Mouse (Mus musculus) gonadal fat pad, adult 2 months (tissue): ENCODE measurements around the gene Vax2. TPM values are rescaled to one million over a fixed set of nuclear protein-coding genes. Genes with fewer than 3 reads are reported as not detected.

Experiments used
- DNase-seq: peaks from one replicate; pipeline ENCODE4 v3.0.0-alpha.2; 2012; ENCODE audit warnings: low read depth
- polyA plus RNA-seq: library from polyadenylated mRNA; depleted of rRNA; stranded (reverse); fragments of >200 nt; gene quantifications from 2 replicates; pipeline ENCODE4 v1.2.3, GENCODE M21; 2012; rRNA removed

The Vax2 gene
- not detected in 2 replicates for polyA plus RNA-seq

DNA sequence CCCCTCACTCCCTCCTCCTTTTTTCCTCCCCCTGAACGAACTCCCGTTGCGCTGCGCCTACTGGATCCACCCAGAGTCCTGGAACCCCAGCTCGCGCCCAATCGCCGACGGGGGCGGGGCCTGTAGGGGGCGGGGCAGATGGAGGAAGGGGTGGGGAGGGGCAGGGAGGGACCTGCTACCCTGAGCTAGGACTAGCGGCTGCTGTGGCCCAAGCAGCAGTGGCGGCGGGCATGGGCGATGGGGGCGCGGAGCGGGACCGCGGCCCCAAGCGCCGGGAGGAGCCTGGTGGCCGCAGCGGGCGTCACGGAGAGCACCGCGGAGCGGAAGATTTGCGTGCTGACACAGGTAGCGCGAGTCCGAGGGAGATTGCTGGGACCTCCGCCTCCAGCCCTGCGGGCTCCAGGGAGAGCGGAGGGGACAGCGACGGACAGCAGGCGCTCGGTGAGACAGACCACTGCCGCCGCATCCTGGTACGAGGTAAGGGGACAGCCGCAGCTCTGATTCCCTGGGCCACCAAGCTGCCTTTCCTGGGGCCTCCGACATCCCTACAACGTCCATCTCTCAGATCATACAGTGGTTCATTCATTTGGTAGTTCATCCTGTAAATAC lies at the start of gene Vax2:
TSS of gene Vax2 (plus strand) at position 198 of the 609 bp plus-strand sequence.
- no peak for DNase-seq

DNA sequence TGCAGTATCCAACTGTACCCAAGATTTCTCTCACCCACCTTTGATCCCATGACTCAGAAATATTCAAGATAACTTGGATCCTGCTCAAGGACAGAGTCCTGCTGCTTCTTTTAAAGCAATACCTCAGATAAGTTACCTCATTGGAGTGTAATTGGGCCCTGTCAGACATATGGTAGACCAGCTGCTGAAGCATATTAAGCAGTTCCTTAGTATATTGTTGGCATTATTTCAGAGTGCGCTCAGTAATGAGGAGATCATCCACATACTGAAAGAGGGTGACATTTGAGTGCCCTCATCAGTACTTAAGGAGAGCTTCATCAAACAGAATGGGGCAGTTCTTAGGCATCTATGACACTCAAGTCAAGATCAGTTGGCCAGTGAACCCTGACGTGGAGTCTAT lies 46.1 kb upstream of the Vax2 start:
- DNase-seq: no peak

- no peak for DNase-seq
These were observed 37.7 kb upstream of the Vax2 start for GRCm38 (mm10) chr6:83673395-83673794.

- DNase-seq: no peak
These were observed 33.3 kb upstream of the Vax2 start, which contains the start of gene Cd207 for GRCm38 (mm10) chr6:83677757-83678156. Gene Cd207, minus strand, starts transcription at chr6:83677857.

- DNase-seq: no peak
These were observed 21.7 kb upstream of the Vax2 start for GRCm38 (mm10) chr6:83689374-83689773.

DNA sequence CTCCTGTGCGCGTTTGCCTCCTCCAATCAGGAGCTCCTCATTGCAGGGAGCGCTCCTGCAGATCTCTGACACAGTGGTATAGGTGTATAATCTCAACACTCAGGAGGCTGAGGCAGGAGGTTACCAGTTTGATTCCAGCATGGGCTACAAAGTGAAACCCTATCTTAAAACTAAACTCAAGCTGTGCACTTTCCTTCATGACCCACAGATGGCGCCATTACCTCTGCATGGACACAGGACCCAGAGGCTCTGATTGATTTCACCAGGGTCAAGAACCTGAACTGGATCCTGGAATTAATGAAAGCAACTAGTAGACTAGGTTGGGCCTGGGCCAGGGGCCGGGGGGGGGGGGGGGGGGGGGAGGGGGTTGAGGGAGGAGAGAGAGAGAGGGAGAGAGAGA lies 20.8 kb upstream of the Vax2 start:
- DNase-seq: no peak

- DNase-seq: no peak
These were observed 20.1 kb upstream of the Vax2 start for GRCm38 (mm10) chr6:83690936-83691335.

GRCm38 (mm10) chr6:83692962-83693361 lies 18.1 kb upstream of the Vax2 start:
- no peak for DNase-seq

GRCm38 (mm10) chr6:83693835-83694234 lies 17.2 kb upstream of the Vax2 start:
- DNase-seq: no peak

DNA sequence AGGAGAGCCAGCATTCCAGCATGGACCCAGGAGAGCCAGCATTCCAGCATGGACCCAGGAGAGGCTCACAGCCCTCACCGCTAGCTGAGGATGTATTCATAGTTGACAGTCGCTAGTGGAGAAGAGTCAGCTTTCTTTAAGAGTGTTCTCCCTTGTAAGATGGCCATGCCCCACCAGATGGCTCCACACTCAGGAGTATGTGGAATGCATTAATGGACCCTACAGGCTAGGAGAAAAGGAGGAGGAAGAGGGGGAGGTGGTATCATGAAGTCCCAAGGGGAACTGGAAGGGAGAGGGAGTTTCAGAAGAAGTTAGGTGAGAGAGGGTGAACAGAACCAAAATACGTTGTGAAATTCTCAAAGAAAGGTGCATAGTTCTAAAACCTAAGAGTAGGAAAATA lies 15.3 kb upstream of the Vax2 start:
- DNase-seq: no peak

DNA sequence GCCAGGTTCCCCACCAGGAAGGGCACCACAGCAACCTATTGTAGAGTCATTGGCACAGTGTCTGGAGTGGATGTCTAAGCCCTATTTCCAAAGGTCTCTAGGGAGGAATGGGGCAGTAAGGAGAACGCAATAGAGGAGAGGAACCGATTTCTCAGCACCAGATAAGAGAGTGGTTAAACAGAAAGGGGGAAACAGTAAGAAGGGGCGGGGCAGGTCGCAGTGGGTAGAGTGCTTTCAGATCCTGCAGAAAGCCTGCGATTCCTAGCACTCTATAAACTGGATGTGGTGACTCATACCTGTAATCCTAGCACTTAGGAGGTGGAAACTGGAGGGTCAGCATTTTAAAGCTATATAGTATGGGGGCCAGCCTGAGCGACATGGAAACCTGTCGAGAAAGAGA lies 14.4 kb upstream of the Vax2 start:
- no peak for DNase-seq

DNA sequence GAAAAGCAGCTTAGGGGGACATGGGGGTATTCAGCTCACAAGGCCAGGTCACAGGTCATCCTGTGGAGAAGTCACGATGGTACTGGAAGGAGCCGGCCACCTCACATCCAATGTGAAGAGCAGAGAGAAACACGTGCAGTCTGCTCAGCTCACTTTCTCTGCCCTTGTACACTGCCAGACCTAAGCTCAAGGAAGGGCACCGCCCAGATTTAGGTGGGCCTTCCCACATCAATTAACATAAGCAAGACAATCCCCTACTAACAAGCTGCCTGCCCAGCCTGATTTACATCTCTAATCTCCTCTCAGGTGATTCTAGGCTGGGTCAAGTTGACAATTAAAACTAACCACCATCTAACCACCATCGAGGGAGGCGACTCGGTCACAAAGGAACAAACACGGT lies 13.1 kb upstream of the Vax2 start:
- no peak for DNase-seq

DNA sequence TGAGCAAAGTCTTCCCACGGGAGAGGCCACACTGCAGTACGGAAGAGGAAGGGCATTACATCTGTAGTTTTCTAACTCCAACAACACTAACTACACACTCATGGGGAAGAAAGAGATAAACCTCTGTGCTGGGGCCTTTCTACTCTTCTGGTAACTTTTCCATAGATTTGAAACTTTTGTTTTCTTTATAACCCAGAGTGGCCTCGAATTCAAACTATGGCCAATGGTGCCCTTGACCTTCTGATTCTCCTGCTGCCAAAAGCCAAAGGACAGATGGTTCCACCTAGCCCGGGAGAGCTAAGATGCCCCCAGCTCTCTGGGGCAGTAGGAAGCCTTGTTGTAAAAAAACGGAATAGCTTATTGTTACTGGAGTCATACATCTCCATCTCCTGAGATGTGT lies 11.1 kb upstream of the Vax2 start:
- DNase-seq: no peak

- DNase-seq: no peak
These were observed 10.1 kb upstream of the Vax2 start for GRCm38 (mm10) chr6:83701001-83701400.

- no peak for DNase-seq
These were observed 8.7 kb upstream of the Vax2 start for GRCm38 (mm10) chr6:83702146-83702999.

DNA sequence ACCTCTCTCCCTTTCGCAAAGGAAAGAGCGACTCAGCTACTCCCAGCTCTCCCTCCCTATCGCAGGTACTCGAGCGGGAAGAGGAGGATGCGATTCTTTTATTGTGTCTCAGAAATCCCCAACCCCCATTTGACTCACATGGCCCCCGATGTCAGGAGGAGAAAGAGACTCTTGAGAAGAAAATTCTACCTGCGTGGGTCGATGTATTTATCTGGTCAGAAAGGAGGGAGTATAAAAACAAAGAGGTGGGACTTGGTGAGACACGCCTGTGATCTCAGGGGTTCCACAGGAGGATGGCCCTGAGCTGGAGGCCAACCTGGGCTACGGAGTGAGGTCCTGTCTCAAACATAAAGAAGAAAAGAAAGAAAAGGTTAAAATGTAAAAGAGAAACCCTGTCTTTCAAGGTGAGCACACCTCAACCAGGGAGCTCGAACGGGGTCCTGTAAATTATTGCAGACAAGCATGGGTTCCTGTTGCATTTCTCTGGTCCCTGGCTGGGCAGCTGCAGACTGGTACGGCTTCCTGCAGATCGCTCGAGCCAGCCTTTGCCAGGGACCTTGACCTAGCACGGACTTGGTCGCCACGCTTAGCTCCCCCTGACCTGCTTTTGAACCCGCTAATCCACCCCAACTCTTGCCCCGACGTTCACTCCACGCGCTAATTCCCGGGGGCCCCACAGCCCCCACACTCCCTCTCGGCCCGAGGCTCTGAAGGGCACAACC lies 7.9 kb upstream of the Vax2 start:
- DNase-seq: no peak

DNA sequence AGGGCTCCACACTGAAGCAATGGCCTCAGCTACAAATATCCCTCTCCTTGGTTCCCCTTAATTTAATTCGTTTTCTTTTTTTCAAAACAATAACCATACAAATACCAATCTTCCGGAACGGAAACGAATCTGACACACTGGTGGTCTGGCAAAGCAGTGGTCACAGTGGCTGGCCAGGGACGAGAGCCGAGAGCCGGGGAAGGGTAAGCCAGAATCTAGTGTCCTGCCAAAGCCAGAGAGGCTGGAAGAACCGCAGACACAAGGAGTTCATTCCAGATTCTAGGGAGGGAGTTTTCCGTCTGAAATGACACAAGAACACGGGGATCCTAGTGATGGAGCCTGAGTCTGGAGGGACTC lies 7.4 kb upstream of the Vax2 start:
- DNase-seq: no peak

- no peak for DNase-seq
These were observed 6.8 kb upstream of the Vax2 start for GRCm38 (mm10) chr6:83704294-83704693.

DNA sequence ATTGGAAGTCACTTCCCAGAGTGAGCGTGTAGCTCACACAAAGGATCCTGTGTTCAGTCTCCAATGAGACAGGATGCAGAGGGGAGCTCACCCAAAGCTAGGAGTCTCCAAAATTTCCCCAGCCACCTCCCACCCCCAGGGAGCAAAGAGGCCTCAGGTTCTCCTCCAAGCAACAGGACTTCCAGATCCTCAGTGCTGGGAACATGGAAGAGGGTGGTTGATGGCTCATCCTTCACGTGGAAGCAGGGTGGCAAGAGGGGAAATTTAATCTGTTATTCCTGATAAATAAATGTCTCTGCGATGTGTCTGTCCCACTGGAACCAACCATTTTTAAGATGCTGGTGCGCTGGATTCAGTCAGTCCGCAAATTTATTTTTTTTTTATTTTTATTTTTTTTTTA lies 6.4 kb upstream of the Vax2 start:
- no peak for DNase-seq

DNA sequence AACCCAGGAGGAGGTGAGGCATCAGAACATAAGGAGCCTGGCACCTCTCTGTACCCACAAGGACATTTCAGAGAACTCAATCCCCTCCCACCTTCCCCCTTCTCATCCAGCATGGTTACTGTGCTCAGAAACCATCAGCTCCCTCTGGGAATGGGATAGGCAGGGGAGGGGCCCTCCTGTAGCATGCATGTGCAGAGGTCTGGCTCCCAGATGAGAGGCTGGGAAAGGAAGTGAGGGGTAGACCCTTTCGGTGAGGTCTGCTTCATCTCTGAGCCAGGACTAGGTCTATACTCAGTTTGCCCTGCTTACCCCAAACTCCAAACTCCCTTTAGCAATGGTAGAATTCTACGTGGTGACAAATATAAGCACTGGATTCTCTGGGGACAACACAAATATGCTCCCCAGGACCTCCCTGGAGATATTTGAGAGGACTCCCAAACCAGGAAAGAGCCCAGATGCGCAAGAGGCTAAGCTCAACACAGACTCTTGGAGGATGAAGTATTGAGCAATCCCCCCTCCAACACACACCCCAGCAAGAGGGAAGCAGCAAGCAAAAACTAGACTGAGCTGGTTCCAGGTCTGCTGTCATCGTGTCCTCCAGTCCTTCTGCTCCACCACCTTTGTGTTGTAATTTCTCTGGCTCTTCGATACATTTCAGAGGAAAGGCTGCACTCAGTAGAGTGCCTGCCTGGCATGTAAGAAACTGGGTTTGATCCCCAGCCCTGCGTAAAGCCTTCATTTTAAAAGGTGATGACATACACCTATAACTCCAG lies 3.1 kb upstream of the Vax2 start:
- no peak for DNase-seq

DNA sequence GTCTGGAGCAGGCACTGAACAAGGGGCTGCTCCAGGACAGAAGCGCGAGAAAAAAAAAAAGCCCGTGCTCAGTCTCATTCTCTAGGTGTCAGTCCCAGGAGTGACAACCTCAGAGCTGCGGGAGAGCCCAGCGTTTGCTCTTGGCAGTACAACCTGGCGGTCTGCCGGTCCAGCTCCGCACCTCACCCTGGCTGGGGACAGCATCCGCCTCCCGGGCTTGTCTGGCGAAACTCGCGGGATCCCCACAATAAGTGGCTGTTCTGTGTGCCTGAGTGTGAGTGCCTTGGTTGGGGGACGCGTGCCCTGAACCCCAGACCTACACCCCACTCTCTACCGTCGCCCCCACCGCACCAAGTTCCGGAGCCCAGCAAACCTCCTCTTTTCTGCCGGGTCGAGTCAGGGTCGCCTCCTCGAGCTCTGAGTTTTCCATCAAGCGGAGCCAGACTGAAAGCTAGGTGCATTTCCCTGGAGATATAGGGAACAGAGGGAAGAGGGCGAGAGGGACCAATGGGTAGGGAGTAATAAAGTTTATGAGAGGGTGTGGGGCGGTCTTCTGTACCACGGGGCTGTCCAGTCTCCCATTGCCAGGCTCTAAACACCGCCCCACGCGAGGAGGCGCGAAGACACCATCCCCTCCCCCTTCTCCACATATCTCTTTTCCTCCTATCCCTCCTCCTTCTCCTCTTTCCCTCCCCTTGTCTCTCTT lies 550 bp upstream of the Vax2 start:
- DNase-seq: no peak
